Mouse (Mus musculus) midbrain, embryonic 13.5 days (tissue): ENCODE measurements around the gene Pdzd2. TPM values are rescaled to one million over a fixed set of nuclear protein-coding genes. Genes with fewer than 3 reads are reported as not detected.

Experiments used
- ATAC-seq: fragments of 200-750 bp; cut with Nextera tagmentation; 2 replicates; pipeline ENCODE4 v1.8.0; 2017; ENCODE audit warnings: mild to moderate bottlenecking, moderate TSS enrichment, moderate library complexity
- H3K27ac ChIP-seq: fragments of 300-500 bp; sonication (generic); 2 replicates; pipeline ENCODE4 v1.5.1; 2015; ENCODE audit warnings: inconsistent platforms, mild to moderate bottlenecking, moderate library complexity
- H3K27me3 ChIP-seq: fragments of 300-500 bp; sonication (generic); 2 replicates; pipeline ENCODE4 v1.6.1; 2015; ENCODE audit warnings: mild to moderate bottlenecking, inconsistent platforms
- H3K36me3 ChIP-seq: fragments of 300-500 bp; sonication (generic); 2 replicates; pipeline ENCODE4 v1.6.1; 2015; ENCODE audit warnings: mild to moderate bottlenecking, inconsistent platforms
- H3K4me1 ChIP-seq: fragments of 300-500 bp; sonication (generic); replicated peaks from 2 replicates; pipeline ENCODE4 v1.6.1; 2015; ENCODE audit warnings: inconsistent platforms
- H3K4me2 ChIP-seq: fragments of 300-500 bp; sonication (generic); replicated peaks from 2 replicates; pipeline ENCODE4 v1.6.1; 2015; ENCODE audit warnings: moderate library complexity, mild to moderate bottlenecking, inconsistent platforms
- H3K4me3 ChIP-seq: fragments of 300-500 bp; sonication (generic); replicated peaks from 2 replicates; pipeline ENCODE4 v1.5.1; 2015; ENCODE audit warnings: mild to moderate bottlenecking, inconsistent platforms
- H3K9ac ChIP-seq: fragments of 300-500 bp; sonication (generic); replicated peaks from 2 replicates; pipeline ENCODE4 v1.6.1; 2015; ENCODE audit warnings: mild to moderate bottlenecking, inconsistent platforms
- H3K9me3 ChIP-seq: fragments of 300-500 bp; sonication (generic); 2 replicates; pipeline ENCODE4 v1.6.1; 2016; ENCODE audit warnings: mild to moderate bottlenecking, inconsistent platforms
- WGBS: fragments of 180-500 bp; shearing (Covaris S2); methylation state at CpG from one replicate; pipeline ENCODE4 v1.1.7; 2015; 5-methylcytosine and 5-hydroxymethylcytosine counted together
- polyA plus RNA-seq: library from polyadenylated mRNA; unstranded; fragments of >200 nt; fragmentation: Nextera tagmentation; extraction: Ambion mirVana; gene quantifications from 2 replicates; pipeline ENCODE4 v1.2.1, GENCODE M21; 2015

Gene Pdzd2
- polyA plus RNA-seq, 1 experiment from 2014 or later = 9.7 TPM

- Histone ChIP-seq H3K4me2 (no peak overlapping the region), H3K4me1 (peaks cover 8% of the 10 kb centered on the region; the same call in 1 of the 2 replicates), H3K27ac (no peak overlapping the region), H3K4me3 (no peak overlapping the region), H3K9ac (no peak overlapping the region), H3K9me3 (no peaks in the 10 kb centered on the region), H3K27me3 (no peaks in the 10 kb centered on the region), H3K36me3 (no peaks in the 10 kb centered on the region)
- no peak for ATAC-seq
- WGBS = 85% methylated on average over 11 of the region's 11 CpGs
Measured at GRCm38 (mm10) chr15:12557663-12558436, 181.9 kb downstream of the Pdzd2 start.

- peaks cover 14% of the 10 kb centered on the region for H3K27me3 ChIP-seq
- H3K4me1 ChIP-seq = peaks cover 31% of the 10 kb centered on the region
- no peak overlapping the region for H3K4me2 ChIP-seq
- H3K9ac ChIP-seq = no peak overlapping the region
- no peak overlapping the region for H3K4me3 ChIP-seq
- ATAC-seq = no peak
- 49% methylated on average over 3 of the region's 3 CpGs for WGBS
- H3K27ac ChIP-seq = no peak overlapping the region
- H3K9me3 ChIP-seq = no peaks in the 10 kb centered on the region
- H3K36me3 ChIP-seq = no peaks in the 10 kb centered on the region
Measured at GRCm38 (mm10) chr15:12553211-12553610, 186.5 kb downstream of the Pdzd2 start.

DNA sequence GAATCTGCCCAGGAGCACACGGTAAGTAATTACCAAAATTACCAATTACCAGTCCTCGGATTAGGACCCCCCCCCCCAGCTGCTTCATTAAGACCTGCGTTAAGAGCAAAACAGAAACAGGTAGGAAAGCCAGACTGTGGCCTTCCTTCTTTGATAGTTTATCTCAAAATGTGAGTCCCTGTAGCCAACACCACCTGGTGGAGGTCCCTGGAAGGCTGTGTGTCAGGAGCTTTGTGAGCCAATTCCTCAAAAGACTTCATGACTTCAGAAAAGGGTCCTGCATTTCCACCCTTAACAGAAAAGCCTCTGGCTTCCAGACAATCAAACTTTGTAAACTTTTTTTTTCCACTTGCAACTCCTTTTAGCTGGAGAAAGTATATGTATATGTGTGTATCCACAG lies 188.8 kb downstream of the Pdzd2 start:
- H3K36me3 ChIP-seq = no peaks in the 10 kb centered on the region
- H3K4me1 ChIP-seq = peaks cover 35% of the 10 kb centered on the region
- WGBS = 32% methylated on average over 3 of the region's 3 CpGs
- no peak overlapping the region for H3K4me2 ChIP-seq
- H3K27ac ChIP-seq = no peak overlapping the region
- peaks cover 14% of the 10 kb centered on the region for H3K27me3 ChIP-seq
- H3K4me3 ChIP-seq = no peak overlapping the region
- no peak for ATAC-seq
- no peaks in the 10 kb centered on the region for H3K9me3 ChIP-seq
- no peak overlapping the region for H3K9ac ChIP-seq

DNA sequence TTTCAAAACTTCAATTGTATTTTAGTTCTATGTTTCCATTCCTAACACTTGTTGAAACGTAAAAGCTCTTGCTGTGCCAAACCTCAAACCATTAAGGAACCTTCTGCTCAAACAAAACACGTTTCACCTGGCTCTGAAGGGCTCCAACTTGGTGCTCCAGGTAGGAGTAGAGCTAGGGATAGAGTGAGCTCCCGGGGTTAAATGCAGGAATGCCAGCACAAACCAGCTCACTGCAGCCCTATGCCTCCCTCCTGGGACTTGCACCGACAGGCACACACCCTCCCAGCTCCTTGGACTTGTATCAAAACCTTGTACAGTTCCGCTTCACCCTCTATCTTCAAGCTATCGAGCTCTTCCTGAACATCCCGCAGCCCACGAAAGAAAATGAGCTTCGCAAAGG lies 189.3 kb downstream of the Pdzd2 start:
- H3K4me2 ChIP-seq = no peak overlapping the region
- H3K9ac ChIP-seq = no peak overlapping the region
- H3K27me3 ChIP-seq = peaks cover 14% of the 10 kb centered on the region
- H3K9me3 ChIP-seq = no peaks in the 10 kb centered on the region
- no peak for ATAC-seq
- H3K36me3 ChIP-seq = no peaks in the 10 kb centered on the region
- H3K4me1 ChIP-seq = peaks cover 35% of the 10 kb centered on the region
- no peak overlapping the region for H3K27ac ChIP-seq
- WGBS = 34% methylated on average over 9 of the region's 9 CpGs
- no peak overlapping the region for H3K4me3 ChIP-seq

DNA sequence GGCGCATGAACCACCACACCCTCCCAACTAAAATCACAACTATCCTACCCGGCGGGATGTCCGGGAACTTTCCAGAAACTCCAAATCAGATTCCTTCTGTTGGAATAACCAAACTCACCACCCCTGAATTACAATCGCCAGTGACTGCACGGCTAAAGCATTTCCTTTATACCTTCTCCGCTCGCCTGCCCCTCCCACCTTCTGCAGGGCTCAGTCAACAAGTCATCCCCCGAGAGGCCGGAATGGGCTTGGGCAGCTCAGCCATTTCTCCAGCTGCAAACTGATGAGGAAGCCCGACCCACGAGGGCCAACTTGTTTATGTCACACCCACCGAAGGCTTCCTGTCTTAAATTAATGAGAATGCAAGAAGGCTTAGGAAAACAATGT lies 189.8 kb downstream of the Pdzd2 start:
- H3K9ac ChIP-seq = peak overlapping the region; percentile 62
- WGBS = 1% methylated on average over 13 of the region's 13 CpGs
- H3K9me3 ChIP-seq = no peaks in the 10 kb centered on the region
- peaks cover 35% of the 10 kb centered on the region for H3K4me1 ChIP-seq
- H3K4me3 ChIP-seq = peak overlapping the region; percentile 46
- ATAC-seq = no peak
- no peaks in the 10 kb centered on the region for H3K36me3 ChIP-seq
- peaks cover 14% of the 10 kb centered on the region for H3K27me3 ChIP-seq
- H3K27ac ChIP-seq = no peak overlapping the region
- H3K4me2 ChIP-seq = peak overlapping the region; percentile 94

GRCm38 (mm10) chr15:12549271-12549918 lies 190.3 kb downstream of the Pdzd2 start:
- Histone ChIP-seq H3K9ac (peak overlapping the region; percentile 62), H3K4me3 (peak overlapping the region; percentile 46), H3K4me1 (peaks cover 35% of the 10 kb centered on the region), H3K9me3 (no peaks in the 10 kb centered on the region), H3K36me3 (no peaks in the 10 kb centered on the region), H3K27ac (no peak overlapping the region), H3K27me3 (peaks cover 14% of the 10 kb centered on the region), H3K4me2 (peak overlapping the region; percentile 94)
- 0% methylated on average over 28 of the region's 28 CpGs for WGBS
- peak; percentile 85 for ATAC-seq

DNA sequence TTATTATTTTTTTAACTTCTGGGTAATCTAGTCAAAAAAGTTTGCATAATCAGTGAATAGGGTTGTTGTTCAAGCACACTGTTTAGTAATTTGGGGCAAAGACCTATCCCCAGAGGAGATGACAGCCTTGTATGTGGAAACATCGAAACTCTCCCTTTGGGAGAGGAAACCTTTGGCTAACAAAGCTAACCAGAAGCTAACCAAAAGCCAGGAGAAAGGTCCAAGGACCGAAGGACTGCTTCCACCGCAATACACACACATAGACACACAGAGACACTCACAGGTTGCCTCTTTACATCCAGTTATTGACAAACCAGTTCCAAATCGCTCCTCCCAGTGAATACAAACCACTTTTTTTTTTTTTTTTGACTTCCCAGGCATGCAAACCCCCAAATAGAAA lies 191.0 kb downstream of the Pdzd2 start:
- Histone ChIP-seq H3K27me3 (peaks cover 14% of the 10 kb centered on the region), H3K9me3 (no peaks in the 10 kb centered on the region), H3K4me3 (peak overlapping the region; percentile 46), H3K4me1 (peaks cover 36% of the 10 kb centered on the region), H3K9ac (peak overlapping the region; percentile 62; the same call in 1 of the 2 replicates), H3K36me3 (no peaks in the 10 kb centered on the region), H3K27ac (no peak overlapping the region), H3K4me2 (peak overlapping the region; percentile 94)
- no peak for ATAC-seq
- WGBS = 37% methylated on average over 4 of the region's 4 CpGs

GRCm38 (mm10) chr15:12547640-12548405 lies 191.9 kb downstream of the Pdzd2 start:
- Histone ChIP-seq H3K9ac (no peak overlapping the region), H3K27ac (no peak overlapping the region), H3K4me2 (no peak overlapping the region), H3K36me3 (no peaks in the 10 kb centered on the region), H3K4me3 (no peak overlapping the region), H3K9me3 (no peaks in the 10 kb centered on the region), H3K27me3 (peaks cover 14% of the 10 kb centered on the region), H3K4me1 (peaks cover 33% of the 10 kb centered on the region)
- no peak for ATAC-seq
- WGBS = 82% methylated on average over 5 of the region's 5 CpGs

DNA sequence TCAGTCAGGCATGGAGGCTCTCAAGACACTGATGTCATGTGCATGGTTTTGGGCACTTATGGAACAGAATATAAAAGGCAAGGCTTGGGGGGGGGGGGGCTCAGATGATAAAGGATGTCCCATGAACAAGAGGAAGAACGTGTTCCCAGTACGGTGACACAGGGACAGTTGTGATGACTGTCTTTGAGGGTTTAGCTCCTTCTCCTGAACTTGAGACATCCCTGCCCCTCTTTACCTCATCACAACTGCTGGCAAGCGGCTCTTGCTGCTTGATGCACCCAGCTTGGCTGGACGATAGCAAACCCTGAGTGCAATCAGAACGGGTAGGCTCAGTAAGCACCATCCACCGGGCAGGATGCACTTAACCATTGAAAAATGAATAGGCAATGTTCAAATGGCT lies 192.9 kb downstream of the Pdzd2 start:
- H3K27ac ChIP-seq = no peak overlapping the region
- peaks cover 14% of the 10 kb centered on the region for H3K27me3 ChIP-seq
- H3K4me3 ChIP-seq = no peak overlapping the region
- no peak for ATAC-seq
- H3K9me3 ChIP-seq = no peaks in the 10 kb centered on the region
- 80% methylated on average over 6 of the region's 6 CpGs for WGBS
- H3K36me3 ChIP-seq = no peaks in the 10 kb centered on the region
- no peak overlapping the region for H3K4me2 ChIP-seq
- H3K9ac ChIP-seq = no peak overlapping the region
- H3K4me1 ChIP-seq = peaks cover 33% of the 10 kb centered on the region

DNA sequence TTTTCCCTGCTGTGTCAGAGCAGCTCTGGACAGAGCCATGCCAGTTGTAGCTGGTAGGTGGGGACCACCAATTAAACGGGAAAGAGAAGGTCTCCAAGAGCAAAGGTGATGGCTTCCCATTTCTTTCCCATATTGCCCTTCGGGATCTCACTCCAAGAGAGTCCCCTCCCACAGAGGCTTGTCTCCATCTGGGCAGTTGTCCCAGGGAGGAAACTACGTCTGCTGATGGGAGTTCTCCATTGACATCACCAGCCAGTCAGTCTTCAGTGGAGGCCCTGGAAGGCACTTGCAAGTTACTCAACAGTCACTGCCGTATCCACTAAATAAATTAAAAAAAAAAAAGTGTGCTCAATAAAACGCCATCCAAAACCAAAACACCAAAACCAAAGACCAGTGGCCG lies 194.1 kb downstream of the Pdzd2 start:
- 65% methylated on average over 6 of the region's 6 CpGs for WGBS
- peaks cover 10% of the 10 kb centered on the region for H3K27me3 ChIP-seq
- peaks cover 31% of the 10 kb centered on the region for H3K4me1 ChIP-seq
- no peak overlapping the region for H3K9ac ChIP-seq
- ATAC-seq = no peak
- H3K9me3 ChIP-seq = no peaks in the 10 kb centered on the region
- H3K4me3 ChIP-seq = no peak overlapping the region
- H3K27ac ChIP-seq = no peak overlapping the region
- no peaks in the 10 kb centered on the region for H3K36me3 ChIP-seq
- H3K4me2 ChIP-seq = no peak overlapping the region

GRCm38 (mm10) chr15:12545220-12545619 lies 194.5 kb downstream of the Pdzd2 start:
- Histone ChIP-seq H3K4me1 (peaks cover 27% of the 10 kb centered on the region), H3K36me3 (no peaks in the 10 kb centered on the region), H3K27ac (no peak overlapping the region), H3K27me3 (peaks cover 6% of the 10 kb centered on the region; the same call in 1 of the 2 replicates), H3K9ac (no peak overlapping the region), H3K4me2 (no peak overlapping the region), H3K9me3 (no peaks in the 10 kb centered on the region), H3K4me3 (no peak overlapping the region)
- ATAC-seq = no peak
- WGBS = 63% methylated on average over 3 of the region's 3 CpGs
